25 mouse cellular contexts compared by ENCODE assay signal in the genomic region with DNA sequence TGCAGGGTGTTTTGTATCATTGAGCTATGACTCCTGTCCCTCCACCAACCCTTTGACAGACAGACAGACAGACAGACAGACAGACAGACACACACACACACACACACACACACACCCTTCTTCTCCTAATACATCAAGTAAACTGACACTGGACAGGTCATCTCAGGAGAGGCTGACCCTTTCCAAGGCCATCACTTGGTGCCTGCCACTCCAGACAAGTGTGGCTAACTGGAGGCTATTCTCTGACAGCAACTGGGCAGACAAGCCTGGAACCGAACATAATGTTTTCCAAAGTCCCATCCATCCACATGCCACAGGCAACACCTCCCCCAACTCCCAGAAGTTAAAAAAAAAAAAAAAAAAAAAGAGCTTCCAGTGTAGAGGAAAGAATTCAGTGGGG. TPM values are rescaled to one million over a fixed set of nuclear protein-coding genes. Genes with fewer than 3 reads are reported as not detected.
DNase-seq lines count a peak whose midpoint lies in the region; ATAC-seq and TF ChIP-seq lines count a peak whose summit lies in the region.
"Had no signal": no experiment of that assay in that cellular context is flagged by ENCODE, and none has a peak within 500 bp of the region (broad histone marks: within the 10 kb centered on the region; RNA-seq: fewer than 3 reads in every experiment).

No protein-coding gene starts in this region.

- 23% methylated on average over 1 of the region's 1 CpGs for WGBS in heart, adult 2 months
- WGBS in liver, postnatal 0 days (ENCODE audit: insufficient replicate concordance) = 40% methylated on average over 1 of the region's 1 CpGs

- no peak for ATAC-seq in liver, postnatal 0 days
- ATAC-seq: forebrain, embryonic 13.5 days had no signal

- no peaks in the 10 kb centered on the region for H3K79me2 ChIP-seq in heart, adult 2 months (replicated peaks; ENCODE audit: control insufficient read depth, insufficient read depth, low read length)

- no peak for TF ChIP-seq CTCF in heart, adult 2 months (IDR thresholded peaks at IDR 0.05)
- no peak for TF ChIP-seq CTCF in liver, postnatal 0 days (IDR thresholded peaks at IDR 0.05; ENCODE audit: low read depth)

- TF ChIP-seq EP300 in heart, adult 2 months (IDR thresholded peaks at IDR 0.05; ENCODE audit: insufficient read depth, low read depth, low read length) = peak; percentile 90
- no peak for TF ChIP-seq EP300 in liver, postnatal 0 days (IDR thresholded peaks at IDR 0.05; ENCODE audit: low read depth)

- H3K27ac ChIP-seq in heart, adult 2 months = peak overlapping the region; percentile 97
- no peak overlapping the region for H3K27ac ChIP-seq in liver, postnatal 0 days (ENCODE audit: low read depth)
- H3K27ac ChIP-seq: embryonic facial prominence, embryonic 12.5 days; forebrain, embryonic 13.5 days; hindbrain, embryonic 14.5 days; left cerebral cortex, adult 2 months; neural tube, embryonic 13.5 days had no signal

- peaks cover 33% of the 10 kb centered on the region for H3K36me3 ChIP-seq in heart, adult 2 months (ENCODE audit: control insufficient read depth, insufficient read depth, low read length)
- no peaks in the 10 kb centered on the region for H3K36me3 ChIP-seq in liver, postnatal 0 days (replicated peaks; ENCODE audit: insufficient read depth, low read length)
- H3K36me3 ChIP-seq: embryonic facial prominence, embryonic 12.5 days; neural tube, embryonic 13.5 days had no signal

- peak; percentile 45 to 47 for DNase-seq in adrenal gland, adult (ENCODE audit: inconsistent age in 2 of 2, low spot score in 1 of 2)
- DNase-seq in adrenal gland, postnatal 25 days = no peak
- DNase-seq in heart, adult 2 months = no peak
- no peak for DNase-seq in heart, postnatal 4 days
- peak; percentile 47 for DNase-seq in lung, postnatal 10 days
- DNase-seq in lung, postnatal 25 days (ENCODE audit: low spot score) = no peak
- no peak for DNase-seq in layer of hippocampus, postnatal 10 days (ENCODE audit: low spot score in 2 of 2)
- DNase-seq in liver, postnatal 0 days = no peak
- DNase-seq: cerebellum, adult 9-11 months; kidney, adult 8-10 months; kidney, postnatal 36 days; left cerebral cortex, postnatal 4 days; liver; right cerebral cortex, adult 18-20 months; thymus, postnatal 25 days had no signal

- H3K27me3 ChIP-seq in heart, adult 2 months (ENCODE audit: control insufficient read depth, insufficient read depth, low read length) = no peaks in the 10 kb centered on the region
- H3K27me3 ChIP-seq in liver, postnatal 0 days (ENCODE audit: insufficient read depth, low read length) = no peaks in the 10 kb centered on the region
- H3K27me3 ChIP-seq: embryonic facial prominence, embryonic 12.5 days; forebrain, embryonic 13.5 days; neural tube, embryonic 13.5 days had no signal

- peak overlapping the region; percentile 65 for H3K9ac ChIP-seq in heart, adult 2 months (ENCODE audit: low read depth, low read length)
- no peak overlapping the region for H3K9ac ChIP-seq in liver, postnatal 0 days (replicated peaks)
- H3K9ac ChIP-seq: embryonic facial prominence, embryonic 12.5 days; forebrain, embryonic 13.5 days; hindbrain, embryonic 14.5 days; neural tube, embryonic 13.5 days had no signal

- peaks cover 8% of the 10 kb centered on the region for H3K4me1 ChIP-seq in heart, adult 2 months (ENCODE audit: control insufficient read depth, insufficient read depth, low read length)
- peaks cover 17% of the 10 kb centered on the region for H3K4me1 ChIP-seq in liver, postnatal 0 days (ENCODE audit: insufficient read depth)
- H3K4me1 ChIP-seq: embryonic facial prominence, embryonic 12.5 days; forebrain, embryonic 13.5 days; neural tube, embryonic 13.5 days had no signal

- H3K9me3 ChIP-seq in liver, postnatal 0 days (ENCODE audit: low read length) = no peaks in the 10 kb centered on the region
- H3K9me3 ChIP-seq: embryonic facial prominence, embryonic 12.5 days; forebrain, embryonic 13.5 days; neural tube, embryonic 13.5 days had no signal

- intact Hi-C loops in heart, adult 2 months (cut with DNase I) = loop anchor here (5.0 kb wide), 1 partner anchor 34 kb away; no protein-coding TSS in a partner anchor

- TF ChIP-seq POLR2A in heart, adult 2 months (IDR thresholded peaks at IDR 0.05; ENCODE audit: insufficient read depth, low read depth, low read length) = peak; percentile 67

- peak overlapping the region; percentile 7; the same call in 1 of the 2 replicates for H3K4me3 ChIP-seq in heart, adult 2 months
- no peak overlapping the region for H3K4me3 ChIP-seq in liver, postnatal 0 days (ENCODE audit: low read depth, low read length)
- H3K4me3 ChIP-seq: embryonic facial prominence, embryonic 12.5 days; erythroblast, embryonic 14.5 days; forebrain, embryonic 13.5 days; left cerebral cortex, adult 2 months; neural tube, embryonic 13.5 days had no signal

- H3K4me2 ChIP-seq in liver, postnatal 0 days (ENCODE audit: low read depth, low read length) = no peak overlapping the region
- H3K4me2 ChIP-seq: embryonic facial prominence, embryonic 12.5 days; forebrain, embryonic 13.5 days; hindbrain, embryonic 14.5 days; midbrain, embryonic 11.5 days; neural tube, embryonic 13.5 days had no signal

RNA-seq across cellular contexts. Expression of a gene that starts 4.1 kb away (rescaled TPM):
- total RNA-seq in adrenal gland, postnatal 25 days (2021) = 0.46 TPM in 1 of 2 replicates, not detected in the other
- total RNA-seq in heart, adult 2 months (2021) = 100 to 1,000 TPM; 691 to 757 TPM
- 191 and 268 TPM in 2 replicates for polyA plus RNA-seq in heart, adult 2 months (2012; rRNA removed)
- 100 to 1,000 TPM; 183 to 207 TPM for total RNA-seq in heart, postnatal 4 days (2021)
- total RNA-seq in layer of hippocampus, postnatal 10 days (2021) = not detected
- polyA plus RNA-seq in liver, postnatal 0 days (2015; fragmentation: Nextera tagmentation; extraction: Ambion mirVana) = 0.05 and 0.53 TPM in 2 replicates
- total RNA-seq: left cerebral cortex, adult 2 months; left cerebral cortex, postnatal 4 days had no signal
- polyA plus RNA-seq: cortical plate, adult 2 months; erythroblast, embryonic 14.5 days; forebrain, embryonic 13.5 days; frontal cortex, adult 2 months; hindbrain, embryonic 14.5 days; intestine, embryonic 14.5 days; midbrain, embryonic 11.5 days had no signal

Comparison
In these comparisons a context has a peak if more than half of its experiments do, and no peak if none do; other contexts are left out.
1. DNase-seq: peak in adrenal gland, adult (2 of 2) and lung, postnatal 10 days (single experiment); none in adrenal gland, postnatal 25 days (single experiment), heart, adult 2 months (0 of 2), heart, postnatal 4 days (single experiment), lung, postnatal 25 days (single experiment), layer of hippocampus, postnatal 10 days (0 of 2) and liver, postnatal 0 days (single experiment).
2. RNA of a gene that starts 4.1 kb away (total RNA-seq): 691 to 757 TPM in heart, adult 2 months and 183 to 207 TPM in heart, postnatal 4 days; 0.46 TPM in adrenal gland, postnatal 25 days and not detected in layer of hippocampus, postnatal 10 days; every median in the first group is over 100 times any median in the second.